Mouse (Mus musculus) midbrain, embryonic 10.5 days (tissue): ENCODE results near the gene Fam160b1. TPM values are rescaled to one million over a fixed set of nuclear protein-coding genes. Genes with fewer than 3 reads are reported as not detected.

Experiments used
- DNase-seq: peaks from one replicate; pipeline ENCODE4 v3.0.0-alpha.2; 2017; ENCODE audit warnings: low spot score
- H3K27ac ChIP-seq: fragments of 300-500 bp; sonication (generic); replicated peaks from 2 replicates; pipeline ENCODE4 v1.5.1; 2016; ENCODE audit warnings: mild to moderate bottlenecking
- H3K27me3 ChIP-seq: fragments of 300-500 bp; sonication (generic); 2 replicates; pipeline ENCODE4 v1.6.1; 2016; ENCODE audit warnings: low read depth, mild to moderate bottlenecking; ENCODE audit not compliant: poor library complexity, severe bottlenecking
- H3K36me3 ChIP-seq: fragments of 300-500 bp; sonication (generic); 2 replicates; pipeline ENCODE4 v1.6.1; 2016; ENCODE audit warnings: mild to moderate bottlenecking, moderate library complexity
- H3K4me1 ChIP-seq: fragments of 300-500 bp; sonication (generic); 2 replicates; pipeline ENCODE4 v1.6.1; 2016
- H3K4me3 ChIP-seq: fragments of 300-500 bp; sonication (generic); 2 replicates; pipeline ENCODE4 v1.5.1; 2016; ENCODE audit warnings: mild to moderate bottlenecking, moderate library complexity
- H3K9me3 ChIP-seq: fragments of 300-500 bp; sonication (generic); replicated peaks from 2 replicates; pipeline ENCODE4 v1.6.1; 2016; ENCODE audit warnings: mild to moderate bottlenecking
- WGBS: fragments of 180-500 bp; shearing (Covaris S2); methylation state at CpG from one replicate; pipeline ENCODE4 v1.1.7; 2016; 5-methylcytosine and 5-hydroxymethylcytosine counted together
- polyA plus RNA-seq: library from polyadenylated mRNA; unstranded; fragments of >200 nt; fragmentation: Nextera tagmentation; extraction: Ambion mirVana; gene quantifications from 2 replicates; pipeline ENCODE4 v1.2.1, GENCODE M21; 2016

Gene Fam160b1
- polyA plus RNA-seq, 1 experiment from 2014 or later: 10.2 TPM

DNA sequence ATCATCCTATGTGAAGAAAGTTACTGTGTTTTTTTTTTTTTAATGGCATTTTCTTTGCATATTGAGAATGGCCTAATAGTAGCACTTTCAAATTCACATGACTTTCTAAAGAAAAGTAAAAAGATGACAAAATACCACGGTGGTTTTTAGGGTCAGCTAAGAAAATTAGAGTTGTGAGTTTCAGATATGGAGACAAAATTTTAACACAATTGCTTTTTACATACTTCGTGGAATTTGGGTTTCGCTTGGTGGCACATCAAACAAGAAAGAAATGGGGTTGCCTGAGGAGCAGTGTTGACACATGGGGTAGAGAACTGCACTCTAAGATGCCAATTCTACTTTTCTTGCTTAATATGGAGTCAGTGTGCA is 1.4 kb downstream of the Fam160b1 start:
- H3K27me3 ChIP-seq: no peaks in the 10 kb centered on the region
- no peaks in the 10 kb centered on the region for H3K9me3 ChIP-seq
- H3K27ac ChIP-seq: peak overlapping the region; percentile 99
- WGBS: 26% methylated on average over 3 of the region's 3 CpGs
- peak overlapping the region; percentile 93 for H3K4me3 ChIP-seq
- H3K36me3 ChIP-seq: 0 out of 2 replicates have a peak, but pooled peaks cover 5% of the 10 kb centered on the region
- peaks cover 76% of the 10 kb centered on the region for H3K4me1 ChIP-seq
- DNase-seq: no peak

DNA sequence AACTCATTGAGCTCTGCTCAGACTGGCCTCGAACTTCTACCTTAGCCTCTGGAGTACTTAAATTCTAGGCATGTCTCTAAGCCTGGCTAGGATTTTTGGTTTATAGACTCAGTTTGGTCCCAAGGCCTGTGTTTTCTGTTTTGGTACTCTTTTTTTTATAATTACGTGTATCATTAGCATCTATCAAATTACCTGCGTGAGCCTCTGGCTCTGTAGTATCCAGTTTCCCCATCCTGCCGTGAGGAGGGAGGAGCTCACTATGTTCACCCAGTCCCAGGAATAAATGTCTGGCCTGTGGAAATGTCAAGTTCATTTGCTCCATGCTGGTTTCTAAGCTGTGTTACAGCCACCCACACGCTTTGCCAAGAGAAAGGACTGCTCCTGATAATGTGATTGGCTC is 2.1 kb downstream of the Fam160b1 start:
- Histone ChIP-seq H3K36me3 (0 out of 2 replicates have a peak, but pooled peaks cover 5% of the 10 kb centered on the region), H3K9me3 (no peaks in the 10 kb centered on the region), H3K4me3 (peak overlapping the region; percentile 93), H3K4me1 (peaks cover 79% of the 10 kb centered on the region), H3K27ac (no peak overlapping the region; the same call in 1 of the 2 replicates), H3K27me3 (no peaks in the 10 kb centered on the region)
- WGBS: 66% methylated on average over 5 of the region's 5 CpGs
- no peak for DNase-seq

DNA sequence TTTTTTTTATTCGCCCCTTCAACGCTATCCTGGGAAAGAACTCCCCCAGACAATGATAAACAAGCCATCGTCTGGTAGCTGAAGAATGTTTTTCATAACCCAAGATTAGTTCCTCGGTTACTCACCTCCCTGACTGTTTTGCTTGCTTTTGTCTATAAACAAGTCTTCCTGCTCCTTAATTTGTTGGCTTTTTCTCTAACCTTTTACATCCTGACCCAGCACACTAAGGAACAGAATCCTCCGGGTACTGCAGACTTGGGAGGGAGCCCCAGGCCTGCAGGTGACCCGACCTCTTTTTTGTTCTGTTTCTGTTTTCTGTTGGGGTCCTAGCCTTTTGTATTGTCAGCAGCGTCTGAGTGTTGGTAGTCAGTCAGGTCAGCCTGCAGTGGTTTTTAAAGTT is 2.6 kb downstream of the Fam160b1 start:
- WGBS: 46% methylated on average over 7 of the region's 7 CpGs
- peaks cover 83% of the 10 kb centered on the region for H3K4me1 ChIP-seq
- no peaks in the 10 kb centered on the region for H3K27me3 ChIP-seq
- no peak for DNase-seq
- H3K9me3 ChIP-seq: no peaks in the 10 kb centered on the region
- 0 out of 2 replicates have a peak, but pooled peaks cover 5% of the 10 kb centered on the region for H3K36me3 ChIP-seq
- no peak overlapping the region; the same call in 1 of the 2 replicates for H3K27ac ChIP-seq
- peak overlapping the region; percentile 93 for H3K4me3 ChIP-seq

- Histone ChIP-seq H3K27ac (no peak overlapping the region), H3K4me1 (peaks cover 80% of the 10 kb centered on the region)
Measured at GRCm38 (mm10) chr19:57363538-57363937, 3.1 kb downstream of the Fam160b1 start.

GRCm38 (mm10) chr19:57364942-57365673 is 4.6 kb downstream of the Fam160b1 start:
- no peak for DNase-seq
- Histone ChIP-seq H3K4me3 (peak overlapping the region; percentile 24; the same call in 1 of the 2 replicates), H3K36me3 (peaks cover 18% of the 10 kb centered on the region), H3K27ac (peak overlapping the region; percentile 61; the same call in 1 of the 2 replicates), H3K9me3 (no peaks in the 10 kb centered on the region), H3K27me3 (no peaks in the 10 kb centered on the region), H3K4me1 (peaks cover 67% of the 10 kb centered on the region)
- WGBS: 51% methylated on average over 10 of the region's 11 CpGs

More at GRCm38 (mm10) chr19:57363538-57363937, 3.1 kb downstream of the Fam160b1 start:
- 92% methylated on average over 7 of the region's 7 CpGs for WGBS
- no peak for DNase-seq
- H3K4me3 ChIP-seq: peak overlapping the region; percentile 93; the same call in 1 of the 2 replicates
- H3K27me3 ChIP-seq: no peaks in the 10 kb centered on the region
- H3K9me3 ChIP-seq: no peaks in the 10 kb centered on the region
- H3K36me3 ChIP-seq: peaks cover 4% of the 10 kb centered on the region

- 77% methylated on average over 8 of the region's 8 CpGs for WGBS
- no peak for DNase-seq
- Histone ChIP-seq H3K4me1 (peaks cover 64% of the 10 kb centered on the region), H3K27me3 (no peaks in the 10 kb centered on the region), H3K27ac (peak overlapping the region; percentile 59; the same call in 1 of the 2 replicates), H3K36me3 (peaks cover 27% of the 10 kb centered on the region), H3K4me3 (no peak overlapping the region), H3K9me3 (no peaks in the 10 kb centered on the region)
Measured at GRCm38 (mm10) chr19:57366007-57366406, 5.5 kb downstream of the Fam160b1 start.

DNA sequence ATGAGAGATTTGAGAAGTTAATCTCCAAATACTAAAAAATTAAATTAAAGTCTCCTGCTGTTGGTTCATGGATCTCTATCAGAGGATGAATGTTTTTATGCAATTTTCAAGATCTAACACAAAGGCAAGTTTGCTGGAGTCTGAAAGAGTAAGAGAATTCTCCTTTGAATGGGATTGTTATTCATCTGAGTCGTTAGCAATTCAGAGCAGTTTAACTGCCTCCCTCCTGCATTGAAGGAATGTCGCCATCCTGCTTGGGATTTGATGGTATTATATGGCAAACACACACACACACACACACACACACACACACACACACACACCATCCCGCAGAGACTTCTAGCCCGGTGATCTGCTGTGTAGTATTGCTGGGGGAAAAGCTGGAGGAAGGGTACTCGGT is 6.1 kb downstream of the Fam160b1 start:
- DNase-seq: no peak
- Histone ChIP-seq H3K36me3 (peaks cover 33% of the 10 kb centered on the region), H3K27me3 (no peaks in the 10 kb centered on the region), H3K27ac (no peak overlapping the region), H3K4me3 (no peak overlapping the region), H3K4me1 (peaks cover 64% of the 10 kb centered on the region), H3K9me3 (no peaks in the 10 kb centered on the region)
- 67% methylated on average over 5 of the region's 5 CpGs for WGBS

GRCm38 (mm10) chr19:57367201-57367600 is 6.7 kb downstream of the Fam160b1 start:
- no peak for DNase-seq
- Histone ChIP-seq H3K36me3 (peaks cover 39% of the 10 kb centered on the region), H3K4me1 (peaks cover 61% of the 10 kb centered on the region), H3K27ac (no peak overlapping the region), H3K9me3 (no peaks in the 10 kb centered on the region), H3K4me3 (no peak overlapping the region), H3K27me3 (no peaks in the 10 kb centered on the region)
- WGBS: 85% methylated on average over 4 of the region's 4 CpGs

DNA sequence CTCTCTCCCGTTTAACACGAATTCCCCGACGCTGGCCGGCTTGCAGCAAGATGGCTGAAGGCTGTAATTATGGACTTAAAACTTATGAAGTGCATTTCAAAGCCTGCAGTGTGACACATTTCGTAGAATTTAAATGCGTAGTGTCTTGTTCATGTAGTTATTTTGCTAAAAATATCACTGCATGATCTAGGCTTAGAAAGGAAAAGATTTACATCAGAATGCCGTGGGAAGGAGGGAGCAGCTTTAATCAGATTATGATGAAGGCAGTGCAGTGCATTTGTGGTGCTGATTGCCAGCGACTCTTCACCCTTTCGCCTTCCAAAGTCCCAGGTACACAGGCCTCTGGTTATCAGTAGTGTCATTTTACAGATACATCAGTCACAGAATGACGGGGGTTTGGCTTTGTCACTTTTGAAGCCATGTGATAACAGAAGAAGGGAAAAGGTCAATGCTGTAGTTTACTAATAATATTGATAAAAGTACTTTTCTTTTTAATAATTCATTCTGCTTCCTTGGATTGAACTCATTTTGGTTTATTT is 7.4 kb downstream of the Fam160b1 start:
- peaks cover 53% of the 10 kb centered on the region for H3K4me1 ChIP-seq
- H3K4me3 ChIP-seq: no peak overlapping the region
- 83% methylated on average over 11 of the region's 11 CpGs for WGBS
- no peaks in the 10 kb centered on the region for H3K27me3 ChIP-seq
- H3K36me3 ChIP-seq: peaks cover 46% of the 10 kb centered on the region
- no peak for DNase-seq
- H3K27ac ChIP-seq: no peak overlapping the region
- no peaks in the 10 kb centered on the region for H3K9me3 ChIP-seq

GRCm38 (mm10) chr19:57373276-57373811 is 12.9 kb downstream of the Fam160b1 start:
- H3K4me1 ChIP-seq: no peaks in the 10 kb centered on the region
- H3K4me3 ChIP-seq: no peak overlapping the region
- H3K27me3 ChIP-seq: no peaks in the 10 kb centered on the region
- no peaks in the 10 kb centered on the region for H3K9me3 ChIP-seq
- peaks cover 99% of the 10 kb centered on the region for H3K36me3 ChIP-seq
- 80% methylated on average over 8 of the region's 8 CpGs for WGBS
- DNase-seq: no peak
- no peak overlapping the region for H3K27ac ChIP-seq

DNA sequence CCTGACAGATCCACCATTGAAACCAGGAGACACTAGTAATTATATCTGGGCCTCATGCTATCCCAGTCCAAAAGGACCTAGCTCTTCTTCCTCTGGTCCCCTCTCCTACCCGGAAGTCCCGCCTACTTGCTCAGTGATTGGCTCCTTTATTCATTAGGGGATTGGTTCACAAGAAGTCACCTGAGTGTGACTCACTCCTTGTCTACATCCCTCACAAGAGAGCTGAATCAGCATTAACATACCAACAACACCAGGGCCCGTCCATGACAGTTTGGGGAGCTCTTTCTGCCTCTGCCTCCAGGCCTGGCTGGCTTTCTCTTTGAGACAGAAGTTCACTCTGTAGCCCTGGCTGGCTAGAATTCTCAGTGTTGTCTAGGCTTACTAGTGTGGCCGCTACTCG is 14.7 kb downstream of the Fam160b1 start:
- no peak overlapping the region for H3K4me3 ChIP-seq
- H3K27me3 ChIP-seq: no peaks in the 10 kb centered on the region
- H3K9me3 ChIP-seq: no peaks in the 10 kb centered on the region
- no peak for DNase-seq
- H3K36me3 ChIP-seq: peaks cover 99% of the 10 kb centered on the region
- WGBS: 87% methylated on average over 5 of the region's 5 CpGs
- no peak overlapping the region for H3K27ac ChIP-seq
- no peaks in the 10 kb centered on the region for H3K4me1 ChIP-seq

GRCm38 (mm10) chr19:57375746-57376145 is 15.3 kb downstream of the Fam160b1 start:
- Histone ChIP-seq H3K4me1 (no peaks in the 10 kb centered on the region), H3K36me3 (peaks cover 99% of the 10 kb centered on the region), H3K27ac (no peak overlapping the region), H3K9me3 (no peaks in the 10 kb centered on the region), H3K27me3 (no peaks in the 10 kb centered on the region), H3K4me3 (no peak overlapping the region)
- 93% methylated on average over 11 of the region's 11 CpGs for WGBS
- no peak for DNase-seq
